Mouse (Mus musculus) heart, embryonic 10.5 days (tissue): Measurements from ENCODE around the gene Sbpl. TPM values are rescaled to one million over a fixed set of nuclear protein-coding genes. Genes with fewer than 3 reads are reported as not detected.
A peak's percentile ranks its signal among the peaks of the same experiment; 100 is the strongest.
"Not testable (repeated sequence)": the region's sequence is repeated elsewhere in the genome, so short reads cannot be mapped to it uniquely, and the experiment has no call there.

ENCODE experiments used
- DNase-seq: peaks from one replicate; pipeline ENCODE4 v3.0.0-alpha.2; 2017; ENCODE audit warnings: low spot score
- H3K27ac ChIP-seq: fragments of 300-500 bp; sonication (generic); 2 replicates; pipeline ENCODE4 v1.5.1; 2016; ENCODE audit warnings: mild to moderate bottlenecking
- H3K27me3 ChIP-seq: fragments of 300-500 bp; sonication (generic); 2 replicates; pipeline ENCODE4 v1.6.1; 2016; ENCODE audit warnings: mild to moderate bottlenecking; ENCODE audit not compliant: poor library complexity, insufficient read depth, severe bottlenecking
- H3K36me3 ChIP-seq: fragments of 300-500 bp; sonication (generic); 2 replicates; pipeline ENCODE4 v1.6.1; 2016; ENCODE audit warnings: mild to moderate bottlenecking, moderate library complexity
- H3K4me1 ChIP-seq: fragments of 300-500 bp; sonication (generic); 2 replicates; pipeline ENCODE4 v1.6.1; 2016; ENCODE audit warnings: mild to moderate bottlenecking
- H3K4me3 ChIP-seq: fragments of 300-500 bp; sonication (generic); 2 replicates; pipeline ENCODE4 v1.5.1; 2016; ENCODE audit warnings: mild to moderate bottlenecking, moderate library complexity
- H3K9me3 ChIP-seq: fragments of 300-500 bp; sonication (generic); 2 replicates; pipeline ENCODE4 v1.6.1; 2016; ENCODE audit warnings: mild to moderate bottlenecking, moderate library complexity
- WGBS: fragments of 180-500 bp; shearing (Covaris S2); methylation state at CpG from one replicate; pipeline ENCODE4 v1.1.7; 2016; 5-methylcytosine and 5-hydroxymethylcytosine counted together
- polyA plus RNA-seq: library from polyadenylated mRNA; unstranded; fragments of >200 nt; fragmentation: Nextera tagmentation; extraction: Ambion mirVana; gene quantifications from 2 replicates; pipeline ENCODE4 v1.2.1, GENCODE M21; 2016

Gene Sbpl
- polyA plus RNA-seq, 1 experiment from 2014 or later = not detected

GRCm38 (mm10) chr17:23980297-23980909, 25.3 kb upstream of the Sbpl start, which contains the start of gene Prss30:
Gene Prss30, minus strand, starts transcription at chr17:23980566.
- H3K36me3 ChIP-seq = no peaks in the 10 kb centered on the region
- 70% methylated on average over 10 of the region's 10 CpGs for WGBS
- no peaks in the 10 kb centered on the region for H3K9me3 ChIP-seq
- H3K4me3 ChIP-seq = no peak within 1 kb of the TSS
- H3K4me1 ChIP-seq = no peaks in the 10 kb centered on the region
- H3K27me3 ChIP-seq = no peaks in the 10 kb centered on the region; the same call in 1 of the 2 replicates
- no peak within 1 kb of the TSS for H3K27ac ChIP-seq
- no peak for DNase-seq

GRCm38 (mm10) chr17:23979471-23979870, 24.4 kb upstream of the Sbpl start:
- WGBS = 58% methylated on average over 3 of the region's 3 CpGs
- no peak overlapping the region for H3K27ac ChIP-seq

GRCm38 (mm10) chr17:23976665-23977064, 21.6 kb upstream of the Sbpl start:
- Histone ChIP-seq H3K27me3 (no peaks in the 10 kb centered on the region), H3K4me3 (no peak overlapping the region), H3K36me3 (no peaks in the 10 kb centered on the region), H3K9me3 (no peaks in the 10 kb centered on the region), H3K27ac (no peak overlapping the region), H3K4me1 (no peaks in the 10 kb centered on the region)
- DNase-seq = no peak
- 80% methylated on average over 4 of the region's 4 CpGs for WGBS

More at GRCm38 (mm10) chr17:23979471-23979870, 24.4 kb upstream of the Sbpl start:
- Histone ChIP-seq H3K27me3 (no peaks in the 10 kb centered on the region), H3K4me1 (no peaks in the 10 kb centered on the region), H3K4me3 (no peak overlapping the region), H3K36me3 (no peaks in the 10 kb centered on the region), H3K9me3 (no peaks in the 10 kb centered on the region)
- no peak for DNase-seq

DNA sequence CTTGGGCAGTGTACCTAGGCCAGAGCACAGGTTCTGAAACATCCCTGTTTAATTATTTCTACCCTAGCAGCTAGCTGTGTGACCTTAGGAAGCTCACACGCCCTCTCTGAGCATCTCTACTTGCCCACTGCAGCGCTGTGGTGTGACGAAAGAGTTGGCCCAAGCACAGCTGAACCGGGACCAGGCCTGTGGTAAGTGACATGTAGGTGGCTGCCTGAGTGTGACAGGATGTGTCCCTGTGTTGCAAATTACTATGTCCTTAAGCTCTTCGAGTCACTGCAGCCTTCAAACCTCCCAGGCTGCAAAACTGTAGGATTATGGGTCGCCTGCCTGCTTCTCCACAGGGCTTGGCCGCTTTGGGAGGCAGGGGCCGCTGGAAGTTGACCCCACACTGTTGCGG, 16.2 kb upstream of the Sbpl start:
- WGBS = 84% methylated on average over 9 of the region's 9 CpGs
- Histone ChIP-seq H3K36me3 (no peaks in the 10 kb centered on the region), H3K27me3 (no peaks in the 10 kb centered on the region), H3K4me1 (no peaks in the 10 kb centered on the region), H3K4me3 (no peak overlapping the region), H3K27ac (no peak overlapping the region), H3K9me3 (no peaks in the 10 kb centered on the region)
- DNase-seq = no peak

- Histone ChIP-seq H3K36me3 (no peaks in the 10 kb centered on the region), H3K27me3 (no peaks in the 10 kb centered on the region), H3K4me3 (no peak overlapping the region), H3K4me1 (peaks cover 6% of the 10 kb centered on the region; the same call in 1 of the 2 replicates), H3K9me3 (no peaks in the 10 kb centered on the region), H3K27ac (no peak overlapping the region)
- DNase-seq = no peak
- 0% methylated on average over 1 of the region's 1 CpGs for WGBS
Observed at GRCm38 (mm10) chr17:23969231-23969630, 14.2 kb upstream of the Sbpl start.

GRCm38 (mm10) chr17:23968780-23969179, 13.7 kb upstream of the Sbpl start:
- Histone ChIP-seq H3K4me3 (no peak overlapping the region), H3K27ac (no peak overlapping the region), H3K4me1 (peaks cover 6% of the 10 kb centered on the region; the same call in 1 of the 2 replicates), H3K9me3 (no peaks in the 10 kb centered on the region), H3K27me3 (no peaks in the 10 kb centered on the region), H3K36me3 (no peaks in the 10 kb centered on the region)
- no peak for DNase-seq
- WGBS = 49% methylated on average over 2 of the region's 2 CpGs

DNA sequence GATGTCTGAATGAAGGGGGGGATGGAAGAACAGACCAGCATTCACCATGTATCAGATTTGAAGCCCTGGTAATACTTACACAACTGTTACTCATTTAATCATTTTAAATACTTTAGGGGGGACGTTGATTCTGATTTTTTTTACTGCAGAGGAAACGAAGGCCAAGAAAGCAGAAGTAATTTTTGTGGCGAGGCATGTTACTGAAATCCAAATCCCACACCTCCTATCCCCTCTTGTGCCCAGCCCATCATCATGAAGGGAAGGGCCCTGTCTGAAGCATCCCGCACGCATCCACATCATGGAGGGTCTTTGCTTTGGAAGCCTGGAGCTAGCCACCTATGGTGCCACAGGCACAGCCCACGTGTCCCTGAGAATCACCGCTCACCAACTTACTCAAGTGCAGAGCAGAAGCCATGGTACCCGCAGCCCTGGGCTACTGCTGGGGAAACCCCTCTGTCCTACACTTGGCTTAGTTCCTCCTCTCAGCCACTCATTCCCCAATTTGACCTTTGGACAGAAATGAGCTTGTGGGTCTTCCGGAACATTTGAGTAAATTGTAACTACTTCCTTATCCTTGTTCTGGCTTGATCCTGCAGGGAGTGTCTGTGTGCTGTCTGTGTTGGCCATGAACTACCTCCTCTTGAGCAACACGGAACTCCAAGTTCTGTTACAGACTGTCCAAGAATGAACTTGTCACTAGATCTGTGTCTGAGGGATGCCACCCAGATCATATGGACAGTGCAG, 11.8 kb upstream of the Sbpl start:
- Histone ChIP-seq H3K4me1 (peaks cover 6% of the 10 kb centered on the region; the same call in 1 of the 2 replicates), H3K36me3 (no peaks in the 10 kb centered on the region), H3K27ac (no peak overlapping the region), H3K9me3 (no peaks in the 10 kb centered on the region), H3K4me3 (no peak overlapping the region), H3K27me3 (no peaks in the 10 kb centered on the region)
- no peak for DNase-seq
- 78% methylated on average over 10 of the region's 10 CpGs for WGBS

GRCm38 (mm10) chr17:23965805-23966425, 10.8 kb upstream of the Sbpl start:
- peaks cover 6% of the 10 kb centered on the region; the same call in 1 of the 2 replicates for H3K4me1 ChIP-seq
- 41% methylated on average over 6 of the region's 6 CpGs for WGBS
- no peaks in the 10 kb centered on the region for H3K27me3 ChIP-seq
- H3K27ac ChIP-seq = no peak overlapping the region
- no peaks in the 10 kb centered on the region for H3K36me3 ChIP-seq
- DNase-seq = no peak
- no peak overlapping the region for H3K4me3 ChIP-seq
- no peaks in the 10 kb centered on the region for H3K9me3 ChIP-seq

DNA sequence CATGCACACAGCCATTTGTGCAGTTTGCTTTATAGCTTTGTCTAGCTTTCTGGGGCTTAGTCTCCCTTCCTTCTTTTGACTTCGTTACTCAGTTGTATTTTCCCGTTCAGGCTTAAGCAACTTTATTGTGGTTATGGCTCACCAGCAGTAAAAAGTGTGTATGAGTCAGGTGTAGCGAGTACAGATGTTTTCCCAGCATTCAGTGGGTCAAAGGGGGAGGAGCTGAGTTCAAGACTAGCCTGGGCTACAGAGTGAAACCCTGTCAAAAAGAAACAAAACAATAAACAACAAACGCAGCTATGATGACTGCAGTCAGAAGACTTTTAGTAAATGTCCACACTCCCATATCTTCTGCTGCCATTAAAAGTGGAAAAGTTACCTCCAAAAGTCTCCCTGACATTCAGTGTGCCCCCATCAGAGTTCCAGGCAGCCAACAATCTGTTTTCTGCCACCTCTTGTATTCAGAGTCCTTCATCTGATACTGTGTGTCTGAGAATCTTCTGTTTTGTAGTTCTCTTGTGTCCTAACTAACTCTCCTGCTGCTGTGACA, 6.6 kb upstream of the Sbpl start:
- Histone ChIP-seq H3K27ac (no peak overlapping the region), H3K4me1 (peaks cover 6% of the 10 kb centered on the region), H3K4me3 (no peak overlapping the region), H3K27me3 (no peaks in the 10 kb centered on the region; the same call in 1 of the 2 replicates), H3K9me3 (no peaks in the 10 kb centered on the region), H3K36me3 (no peaks in the 10 kb centered on the region)
- WGBS = 77% methylated on average over 4 of the region's 4 CpGs
- no peak for DNase-seq

DNA sequence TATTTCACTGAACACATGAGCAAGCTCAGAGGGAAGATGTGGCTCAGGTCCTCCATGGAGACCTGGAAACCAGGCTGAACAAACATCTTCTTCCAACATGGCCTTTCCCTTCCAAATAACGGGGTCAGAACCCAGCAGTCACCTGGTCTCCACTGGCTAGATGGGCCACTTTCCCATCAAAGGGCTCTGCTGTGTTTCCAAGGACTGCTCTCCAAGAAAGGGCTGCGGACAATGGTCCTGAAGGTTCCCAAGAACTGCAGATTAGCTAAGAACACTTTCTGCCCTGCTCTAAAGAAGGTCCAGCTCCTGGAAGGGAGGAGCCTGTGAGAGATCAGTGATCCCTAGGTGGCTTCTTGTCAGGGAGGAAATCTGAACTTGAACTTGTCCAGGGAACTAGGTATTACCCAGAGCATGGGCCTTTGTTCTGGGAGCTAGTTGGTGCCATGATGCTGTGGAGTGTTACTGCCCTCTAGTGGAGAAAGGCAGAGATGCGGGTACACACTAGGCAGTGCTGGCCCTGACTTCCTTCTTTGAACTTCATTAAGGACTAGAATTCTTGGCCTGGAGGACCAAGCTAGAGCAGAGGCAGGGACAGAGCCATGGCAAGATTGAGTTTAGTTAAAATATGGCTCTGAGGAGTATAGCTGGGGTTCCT, 5.1 kb upstream of the Sbpl start:
- Histone ChIP-seq H3K9me3 (no peaks in the 10 kb centered on the region), H3K27me3 (peaks cover 4% of the 10 kb centered on the region; the same call in 1 of the 2 replicates), H3K27ac (peak overlapping the region; percentile 50; the same call in 1 of the 2 replicates), H3K36me3 (no peaks in the 10 kb centered on the region), H3K4me3 (no peak overlapping the region), H3K4me1 (no peaks in the 10 kb centered on the region; the same call in none of the 2 replicates)
- WGBS = 36% methylated on average over 3 of the region's 3 CpGs
- peak; percentile 87 for DNase-seq

DNA sequence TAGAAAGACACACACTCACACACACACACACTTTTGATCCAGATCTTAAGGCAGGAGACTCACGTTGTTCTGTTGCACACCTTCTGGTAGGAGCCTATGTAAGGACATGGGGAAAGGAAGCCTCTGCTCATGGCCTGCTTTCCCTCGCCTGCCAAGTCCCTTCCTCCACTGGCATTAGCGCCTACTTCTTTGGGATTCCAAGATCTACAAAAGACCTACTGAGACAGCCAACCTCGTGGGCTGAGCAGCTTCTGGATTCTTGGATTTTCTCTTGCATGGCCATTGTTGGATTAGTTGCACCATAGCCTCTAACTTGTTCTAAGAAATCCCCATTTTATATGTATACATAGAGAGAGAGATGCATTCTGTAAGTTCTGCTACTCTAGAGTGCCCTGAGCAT, 4.2 kb downstream of the Sbpl start:
- not testable (repeated sequence) for DNase-seq, H3K27ac ChIP-seq, H3K27me3 ChIP-seq, H3K36me3 ChIP-seq, H3K9me3 ChIP-seq, H3K4me1 ChIP-seq, H3K4me3 ChIP-seq
- 69% methylated on average over 4 of the region's 4 CpGs for WGBS

DNA sequence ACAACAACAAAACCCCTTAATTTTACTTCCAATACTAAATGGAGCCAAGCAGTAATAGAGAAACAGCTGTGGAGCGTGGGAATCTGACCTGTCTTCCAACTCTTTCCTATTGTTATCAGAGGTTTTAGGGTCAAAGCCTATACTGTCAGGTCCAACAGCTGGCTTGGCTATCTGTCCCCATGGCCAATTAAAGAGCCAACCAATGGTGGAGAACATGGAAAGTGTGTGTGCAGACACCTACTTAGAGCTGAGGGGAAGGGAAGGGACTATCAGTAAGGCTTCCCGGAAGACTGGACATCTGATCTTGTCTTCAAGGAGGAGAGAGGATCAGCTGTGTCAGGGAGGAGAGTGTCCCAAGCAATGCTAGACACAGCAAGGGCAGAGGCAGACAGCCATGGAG, 6.0 kb downstream of the Sbpl start:
- 67% methylated on average over 2 of the region's 2 CpGs for WGBS

More for the DNA sequence above, 6.0 kb downstream of the Sbpl start:
- Histone ChIP-seq H3K27ac (no peak overlapping the region), H3K27me3 (no peaks in the 10 kb centered on the region), H3K4me1 (no peaks in the 10 kb centered on the region), H3K4me3 (no peak overlapping the region), H3K9me3 (no peaks in the 10 kb centered on the region), H3K36me3 (no peaks in the 10 kb centered on the region)
- DNase-seq = no peak
